Mouse (Mus musculus) 416B (cell line): Measurements from ENCODE around the gene C2cd4c.

Source experiments
- DNase-seq: peaks from one replicate; pipeline ENCODE4 v3.0.0; 2011; ENCODE audit warnings: low read depth

C2cd4c gene

DNA sequence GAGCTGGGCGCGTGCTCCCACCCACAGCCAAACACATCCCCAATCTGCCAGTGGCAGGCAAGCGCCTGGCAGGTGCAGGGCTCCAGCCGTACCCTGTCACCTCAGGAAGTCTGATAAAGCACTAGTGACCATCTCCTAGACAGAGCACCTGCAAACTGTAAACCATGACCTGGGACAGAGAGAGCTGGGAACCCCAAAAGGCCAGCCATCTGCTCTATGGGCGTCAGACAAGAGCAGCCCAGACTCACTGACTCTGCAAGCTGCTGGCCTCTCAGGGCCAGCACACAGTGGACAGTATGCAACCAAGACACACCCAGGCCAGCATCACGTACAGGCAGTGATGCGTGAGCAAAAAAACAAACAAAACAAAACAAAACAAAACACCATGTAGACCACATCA is 34.9 kb downstream of the C2cd4c start:
- no peak for DNase-seq

DNA sequence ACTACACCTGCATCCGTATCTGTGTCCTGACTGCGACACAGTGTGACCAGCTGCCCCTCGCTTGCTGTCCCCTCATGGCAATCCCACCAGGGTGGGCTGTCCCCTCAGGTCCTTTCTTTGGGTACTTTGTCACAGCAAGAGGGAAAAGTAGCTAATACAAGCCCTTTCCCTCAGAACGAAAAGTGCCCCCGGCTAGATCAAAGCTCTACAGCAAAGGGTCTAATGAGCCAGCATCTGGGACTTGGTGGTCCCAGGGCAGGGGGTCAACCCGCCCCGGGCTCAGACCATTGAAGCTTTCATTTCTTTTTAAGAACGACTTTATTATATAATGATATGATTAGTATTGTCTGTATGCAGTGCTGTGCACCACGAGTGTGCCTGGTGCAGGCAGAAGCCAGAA is 35.5 kb downstream of the C2cd4c start:
- DNase-seq, result no peak

DNA sequence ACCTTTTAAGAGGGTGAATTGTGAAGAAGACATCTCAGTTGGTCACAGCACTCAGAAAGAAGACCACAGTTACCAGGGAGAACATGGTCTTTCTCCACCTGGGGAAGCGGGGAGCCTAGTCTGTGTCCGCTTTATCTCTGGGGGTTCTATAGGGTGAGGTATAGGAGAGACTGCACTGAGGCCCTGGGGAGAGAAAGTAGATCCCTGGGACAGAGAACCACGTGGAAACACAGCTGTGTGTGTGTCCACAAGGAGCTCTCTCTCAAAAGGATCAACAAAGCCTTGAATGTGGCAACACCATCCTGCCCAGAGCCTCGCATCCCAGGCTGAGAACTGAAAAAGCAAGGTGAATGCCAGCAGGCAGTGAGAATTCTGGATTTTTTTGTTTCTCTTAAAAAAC is 36.4 kb downstream of the C2cd4c start:
- no peak for DNase-seq

DNA sequence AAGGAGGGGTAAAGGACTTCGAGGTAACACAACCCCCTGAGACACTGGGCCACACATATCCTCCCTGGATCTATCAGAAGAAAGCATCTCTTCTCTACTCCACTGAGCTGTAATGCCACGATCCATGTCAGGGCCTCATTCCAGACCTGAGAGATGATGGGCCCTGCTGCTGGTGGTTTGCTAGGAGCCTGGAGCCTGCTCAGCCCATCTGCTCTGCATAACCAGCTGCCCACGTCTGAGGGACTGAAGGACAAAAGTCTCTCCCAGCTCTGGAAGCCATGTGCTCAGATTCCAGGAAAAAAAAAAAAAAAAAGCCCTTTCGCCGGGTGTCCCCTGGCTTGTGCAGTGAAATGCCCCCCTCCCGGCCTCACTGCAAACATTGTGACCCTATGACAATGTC is 38.1 kb downstream of the C2cd4c start:
- no peak for DNase-seq

DNA sequence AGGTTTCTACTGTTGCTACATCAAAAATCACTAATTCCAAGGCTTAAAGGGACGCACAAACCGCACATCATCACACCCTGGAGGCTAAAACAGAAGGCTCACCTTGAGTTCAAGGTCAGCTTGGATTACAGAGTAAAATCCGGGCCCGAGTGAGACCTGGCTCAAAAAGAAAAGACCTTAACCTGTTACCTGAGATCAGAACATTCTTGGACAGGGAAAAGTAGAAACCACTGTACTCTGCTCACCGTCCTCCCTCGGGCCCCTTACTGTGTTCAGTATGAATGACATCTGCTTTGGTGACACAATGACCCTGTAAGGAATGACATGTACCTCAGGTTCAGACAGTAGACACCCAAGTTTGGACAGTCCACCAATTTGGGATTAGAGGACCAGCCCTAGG is 39.0 kb downstream of the C2cd4c start:
- DNase-seq, result no peak

DNA sequence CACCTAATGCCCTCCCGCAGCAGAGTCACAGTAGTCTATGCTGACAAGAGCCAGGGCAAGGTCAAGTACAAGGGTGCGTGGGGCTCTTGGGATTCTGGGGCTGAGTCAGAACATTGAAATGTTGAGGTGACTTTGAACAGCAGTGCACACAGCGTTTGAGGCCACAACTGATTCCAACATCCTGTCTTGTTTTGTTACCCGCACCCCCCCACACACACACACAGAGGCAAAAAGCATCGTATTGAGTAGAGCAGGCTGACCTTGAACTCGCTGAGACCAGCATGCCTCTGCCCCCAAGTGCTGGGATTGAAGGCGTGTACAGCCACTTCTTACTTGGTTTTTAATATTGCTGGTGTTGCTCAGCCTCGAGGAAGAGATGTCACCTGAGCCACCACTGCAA is 39.5 kb downstream of the C2cd4c start:
- no peak for DNase-seq

DNA sequence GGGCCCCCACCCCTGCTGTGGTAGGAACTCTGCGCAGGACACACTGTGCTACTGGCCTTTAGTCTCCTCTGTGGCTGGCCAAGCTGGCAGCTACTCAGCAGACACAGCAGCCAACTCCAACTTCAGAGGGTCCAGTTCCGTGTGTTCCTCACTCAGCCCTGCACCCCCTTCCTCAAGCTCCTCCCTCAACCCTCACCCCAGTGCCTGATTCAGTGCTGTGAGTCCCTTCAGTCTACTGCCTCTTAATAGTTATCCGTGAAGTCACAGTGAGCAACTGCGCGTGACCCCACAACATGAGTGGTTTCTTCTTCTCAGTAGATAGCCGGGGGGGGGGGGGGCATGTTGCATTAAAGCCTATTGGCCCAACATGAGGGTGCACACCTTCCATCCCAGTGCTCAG is 40.2 kb downstream of the C2cd4c start:
- DNase-seq, result no peak

DNA sequence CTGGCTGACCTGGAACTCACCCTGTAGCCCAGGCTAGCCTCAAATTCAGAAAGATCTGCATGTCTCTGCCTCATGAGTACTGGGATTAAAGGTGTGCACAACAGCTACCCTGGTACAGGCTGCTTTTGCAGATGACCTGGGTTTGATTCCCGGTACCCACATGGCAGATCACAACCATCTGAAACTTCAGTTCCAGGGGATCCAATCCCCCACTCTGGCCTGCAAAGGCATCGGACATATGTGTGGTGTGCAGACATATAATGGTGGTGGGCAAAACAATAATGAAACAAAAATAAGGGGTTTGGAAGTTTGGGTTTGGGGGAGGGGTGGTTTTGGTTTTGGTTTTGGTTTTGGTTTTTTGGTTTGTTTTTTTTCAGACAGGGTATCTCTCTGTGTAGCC is 42.5 kb downstream of the C2cd4c start:
- DNase-seq, result no peak

DNA sequence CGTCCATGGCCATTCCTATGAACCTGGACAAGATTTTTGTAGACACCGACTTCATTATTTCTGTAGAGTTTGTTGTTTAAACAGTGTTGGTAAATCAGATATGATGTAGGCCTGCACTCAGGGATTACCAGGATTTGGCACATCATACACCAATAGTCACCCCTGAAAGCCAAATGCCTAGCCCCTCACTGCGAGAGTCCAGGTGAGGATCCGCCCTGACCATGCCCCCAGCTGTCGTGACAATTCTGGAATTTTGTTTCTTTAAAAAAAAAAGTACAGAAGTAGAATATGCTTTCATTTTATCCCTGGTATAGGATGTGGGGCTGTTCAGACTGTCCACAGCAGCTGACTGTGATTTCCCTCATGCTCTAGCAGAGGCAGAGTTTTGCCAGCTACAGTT is 43.9 kb downstream of the C2cd4c start:
- DNase-seq, result no peak

DNA sequence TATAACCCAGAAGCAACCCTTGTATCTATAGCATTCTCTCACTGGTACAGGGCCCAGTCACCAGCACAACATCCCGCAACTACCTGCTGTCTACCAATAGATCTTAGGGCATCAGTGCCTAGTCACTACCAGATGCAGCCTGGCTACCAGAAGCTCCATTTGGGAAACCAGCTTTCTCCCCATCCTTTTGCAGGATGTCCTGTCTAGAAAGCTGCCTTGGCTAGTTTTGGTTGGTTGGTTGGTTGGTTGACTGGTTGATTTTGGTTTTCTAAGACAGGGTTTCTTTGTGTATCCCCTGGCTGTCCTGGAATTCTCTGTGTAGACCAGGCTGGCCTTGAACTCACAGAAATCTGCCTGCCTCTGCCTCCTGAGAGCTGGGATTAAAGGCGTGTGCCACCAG is 54.1 kb downstream of the C2cd4c start:
- no peak for DNase-seq

DNA sequence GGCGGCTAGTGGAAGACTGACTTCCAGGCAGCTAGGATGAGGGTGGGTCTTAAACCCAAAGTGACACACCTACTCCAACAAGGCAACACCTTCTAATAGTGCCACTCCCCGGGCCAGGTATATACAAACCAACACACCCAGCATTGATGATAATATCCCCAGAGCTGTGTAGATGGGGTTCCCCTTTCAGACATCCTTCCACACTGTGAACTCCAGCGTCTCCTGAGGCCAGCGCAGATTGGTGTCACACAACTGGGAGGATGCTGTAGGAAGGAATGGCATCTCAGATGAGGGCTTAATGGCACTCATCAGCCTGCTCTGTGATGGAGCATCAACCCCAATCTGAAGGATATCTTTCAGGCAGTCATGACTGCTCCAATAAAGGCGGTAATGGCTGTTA is 56.3 kb downstream of the C2cd4c start:
- no peak for DNase-seq

DNA sequence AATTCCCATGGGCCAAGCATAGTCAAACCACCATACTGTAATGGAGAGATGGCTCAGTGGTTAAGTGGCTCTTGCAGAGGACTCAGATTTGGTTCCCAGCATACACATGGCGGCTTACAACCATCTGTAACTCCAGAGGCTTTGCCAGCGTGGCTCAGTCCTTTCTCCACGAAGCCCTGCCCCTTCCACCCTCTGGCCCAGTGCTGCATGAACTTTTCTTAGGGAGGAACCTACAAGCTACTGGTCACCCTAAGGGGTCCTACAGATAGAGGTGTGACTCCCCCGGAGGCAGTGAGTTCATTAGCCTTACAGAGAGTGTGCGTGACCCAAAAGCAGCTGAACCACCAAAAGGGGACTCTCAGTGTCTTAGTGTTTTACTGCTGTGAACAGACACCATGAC is 56.9 kb downstream of the C2cd4c start:
- no peak for DNase-seq
